Mouse (Mus musculus) intestine, embryonic 14.5 days (tissue): ENCODE measurements around the gene Tra2a. TPM values are rescaled to one million over a fixed set of nuclear protein-coding genes. Genes with fewer than 3 reads are reported as not detected.

Experiments
- ATAC-seq: fragments of 200-750 bp; cut with Nextera tagmentation; replicated peaks from 2 replicates; pipeline ENCODE4 v1.8.0; 2017; ENCODE audit warnings: low read depth, moderate number of reproducible peaks, moderate TSS enrichment, moderate library complexity; ENCODE audit not compliant: low FRiP score, low TSS enrichment
- DNase-seq: peaks from one replicate; pipeline ENCODE4 v3.0.0-alpha.2; 2018; ENCODE audit warnings: low spot score
- H3K27ac ChIP-seq: fragments of 300-500 bp; sonication (generic); 2 replicates; pipeline ENCODE4 v1.5.1; 2014; ENCODE audit warnings: low read depth, mild to moderate bottlenecking, control low read depth
- H3K27me3 ChIP-seq: fragments of 300-500 bp; sonication (generic); replicated peaks from 2 replicates; pipeline ENCODE4 v1.6.1; 2014; ENCODE audit warnings: low read length, control low read depth; ENCODE audit not compliant: control insufficient read depth, insufficient read depth
- H3K36me3 ChIP-seq: fragments of 300-500 bp; sonication (generic); 2 replicates; pipeline ENCODE4 v1.6.1; 2014; ENCODE audit warnings: low read length, control low read depth; ENCODE audit not compliant: control insufficient read depth, insufficient read depth
- H3K4me1 ChIP-seq: fragments of 300-500 bp; sonication (generic); replicated peaks from 2 replicates; pipeline ENCODE4 v1.6.1; 2014; ENCODE audit warnings: low read length, control low read depth, mixed read lengths; ENCODE audit not compliant: control insufficient read depth, insufficient read depth
- H3K4me2 ChIP-seq: fragments of 300-500 bp; sonication (generic); 2 replicates; pipeline ENCODE4 v1.6.1; 2014; ENCODE audit warnings: low read length
- H3K4me3 ChIP-seq: fragments of 300-500 bp; sonication (generic); 2 replicates; pipeline ENCODE4 v1.5.1; 2014; ENCODE audit warnings: low read depth, low read length, control low read depth, mixed read lengths
- H3K9ac ChIP-seq: fragments of 300-500 bp; sonication (generic); 2 replicates; pipeline ENCODE4 v1.6.1; 2014; ENCODE audit warnings: mild to moderate bottlenecking, low read length
- H3K9me3 ChIP-seq: fragments of 300-500 bp; sonication (generic); 2 replicates; pipeline ENCODE4 v1.6.1; 2016; ENCODE audit warnings: low read length, control low read depth; ENCODE audit not compliant: control insufficient read depth
- WGBS: fragments of 180-500 bp; shearing (Covaris S2); extraction: QIAGEN DNeasy Blood & Tissue Kit; methylation state at CpG from one replicate; pipeline ENCODE4 v1.1.7; 2014; 5-methylcytosine and 5-hydroxymethylcytosine counted together
- polyA plus RNA-seq: library from polyadenylated mRNA; unstranded; fragments of >200 nt; fragmentation: Nextera tagmentation; extraction: Ambion mirVana; gene quantifications from 2 replicates; pipeline ENCODE4 v1.2.1, GENCODE M21; 2014

Gene Tra2a
- polyA plus RNA-seq, 1 experiment from 2014 or later: 45.6 TPM

- no peaks in the 10 kb centered on the region; the same call in 1 of the 2 replicates for H3K4me1 ChIP-seq
- H3K4me2 ChIP-seq: no peak overlapping the region
- no peak overlapping the region for H3K9ac ChIP-seq
- no peaks in the 10 kb centered on the region for H3K9me3 ChIP-seq
- no peak overlapping the region for H3K4me3 ChIP-seq
- WGBS: 90% methylated on average over 8 of the region's 8 CpGs
- DNase-seq (no peak), ATAC-seq (no peak)
- no peaks in the 10 kb centered on the region for H3K27me3 ChIP-seq
- H3K27ac ChIP-seq: no peak overlapping the region
- H3K36me3 ChIP-seq: peaks cover 53% of the 10 kb centered on the region
Measured at GRCm38 (mm10) chr6:49252207-49252606, 11.6 kb downstream of the Tra2a start.

GRCm38 (mm10) chr6:49251199-49251598 is 12.6 kb downstream of the Tra2a start:
- peaks cover 63% of the 10 kb centered on the region for H3K36me3 ChIP-seq
- no peak for ATAC-seq
- no peaks in the 10 kb centered on the region for H3K9me3 ChIP-seq
- no peak for DNase-seq
- H3K4me2 ChIP-seq: no peak overlapping the region
- H3K27me3 ChIP-seq: no peaks in the 10 kb centered on the region
- H3K4me3 ChIP-seq: no peak overlapping the region
- no peak overlapping the region for H3K27ac ChIP-seq
- 97% methylated on average over 2 of the region's 2 CpGs for WGBS
- H3K4me1 ChIP-seq: no peaks in the 10 kb centered on the region; the same call in 1 of the 2 replicates
- no peak overlapping the region for H3K9ac ChIP-seq

DNA sequence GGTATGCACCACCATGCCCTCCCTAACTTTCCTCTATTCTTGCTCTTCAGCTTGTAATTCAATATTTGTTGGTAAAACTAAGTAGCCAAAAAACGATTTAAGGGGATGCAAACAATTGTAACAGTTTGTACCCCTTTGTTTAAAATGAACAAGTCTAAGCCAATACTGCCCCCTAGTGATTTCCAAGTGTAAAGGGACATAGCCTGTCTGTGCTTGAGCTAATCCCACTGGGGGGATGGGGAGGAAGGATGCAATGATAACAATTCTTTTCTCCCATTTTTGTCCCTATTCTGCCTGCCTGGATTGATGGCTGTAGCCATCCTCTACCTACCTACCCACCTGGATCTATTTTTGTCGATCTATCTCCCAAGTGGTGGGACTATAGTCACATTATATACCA is 16.6 kb downstream of the Tra2a start:
- Histone ChIP-seq H3K27ac (no peak overlapping the region), H3K4me3 (no peak overlapping the region), H3K4me2 (no peak overlapping the region), H3K36me3 (peaks cover 97% of the 10 kb centered on the region), H3K4me1 (no peaks in the 10 kb centered on the region), H3K9me3 (no peaks in the 10 kb centered on the region), H3K9ac (no peak overlapping the region), H3K27me3 (no peaks in the 10 kb centered on the region)
- no peak for ATAC-seq
- 61% methylated on average over 2 of the region's 2 CpGs for WGBS
- no peak for DNase-seq

DNA sequence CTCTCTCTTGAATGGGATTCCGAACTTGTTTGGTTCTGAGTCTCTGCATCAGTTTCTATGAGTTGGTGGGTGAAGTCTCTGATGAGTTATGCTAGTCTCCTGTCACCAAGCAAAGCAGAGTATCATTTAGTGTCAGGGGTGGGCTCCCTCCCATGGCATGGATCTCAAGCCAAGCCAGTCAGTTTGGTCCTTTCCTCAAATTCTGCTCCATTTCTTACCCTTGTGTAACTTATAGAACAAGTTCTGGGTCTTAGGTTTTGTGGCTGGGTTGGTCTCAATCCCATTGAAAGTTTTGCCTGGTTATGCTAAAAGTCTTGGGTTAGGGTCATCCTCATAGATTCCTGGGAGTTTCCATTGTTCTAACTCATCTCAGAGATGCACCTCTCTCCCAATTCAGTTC is 21.5 kb downstream of the Tra2a start:
- no peak overlapping the region for H3K27ac ChIP-seq
- H3K36me3 ChIP-seq: peaks cover 58% of the 10 kb centered on the region
- H3K9ac ChIP-seq: no peak overlapping the region
- H3K4me1 ChIP-seq: no peaks in the 10 kb centered on the region
- no peak overlapping the region for H3K4me2 ChIP-seq
- H3K9me3 ChIP-seq: no peaks in the 10 kb centered on the region
- WGBS: 89% methylated on average over 1 of the region's 1 CpGs
- no peaks in the 10 kb centered on the region for H3K27me3 ChIP-seq
- DNase-seq (no peak), ATAC-seq (no peak)
- H3K4me3 ChIP-seq: no peak overlapping the region

DNA sequence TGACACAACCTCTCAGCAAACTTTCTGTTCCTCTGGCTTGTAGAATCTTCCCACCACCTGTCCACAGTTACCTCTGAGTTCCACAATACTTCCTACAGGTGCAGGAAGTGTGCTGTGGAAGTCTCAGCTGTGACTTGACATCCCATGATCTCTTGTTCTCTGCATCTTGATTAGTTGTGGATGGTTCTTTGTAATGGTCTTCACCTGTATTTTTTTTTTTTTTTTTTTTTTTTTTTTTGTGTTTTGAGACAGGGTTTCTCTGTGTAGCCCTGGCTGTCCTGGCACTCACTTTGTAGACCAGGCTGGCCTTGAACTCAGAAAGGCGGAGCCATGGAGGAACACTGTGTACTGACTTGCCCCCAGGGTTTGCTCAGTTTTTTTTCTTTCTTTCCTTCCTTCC is 22.3 kb downstream of the Tra2a start:
- DNase-seq (no peak), ATAC-seq (no peak)
- no peak overlapping the region for H3K27ac ChIP-seq
- H3K27me3 ChIP-seq: no peaks in the 10 kb centered on the region
- no peak overlapping the region for H3K4me3 ChIP-seq
- H3K9me3 ChIP-seq: no peaks in the 10 kb centered on the region
- WGBS: 95% methylated on average over 1 of the region's 1 CpGs
- no peak overlapping the region for H3K9ac ChIP-seq
- H3K4me2 ChIP-seq: no peak overlapping the region
- H3K4me1 ChIP-seq: no peaks in the 10 kb centered on the region
- peaks cover 50% of the 10 kb centered on the region for H3K36me3 ChIP-seq

DNA sequence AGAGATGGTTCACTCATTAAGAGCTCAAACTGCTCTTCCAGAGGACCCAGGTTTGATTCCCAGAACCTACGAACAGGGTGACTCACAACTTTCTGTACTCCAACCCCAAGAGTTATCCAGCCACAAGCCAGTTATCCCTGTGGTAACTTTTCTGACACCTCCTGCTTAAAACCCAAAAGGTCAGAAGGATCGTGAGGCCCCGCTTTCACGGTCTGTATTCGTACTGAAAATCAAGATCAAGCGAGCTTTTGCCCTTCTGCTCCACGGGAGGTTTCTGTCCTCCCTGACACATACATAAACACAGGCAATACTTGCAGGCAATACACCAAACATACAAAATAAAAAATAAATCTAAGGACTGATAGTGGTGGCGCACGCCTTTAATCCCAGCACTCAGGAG is 27.5 kb downstream of the Tra2a start:
- ATAC-seq (peak; percentile 100), DNase-seq (peak; percentile 99)
- Histone ChIP-seq H3K4me3 (no peak overlapping the region), H3K9ac (no peak overlapping the region), H3K9me3 (no peaks in the 10 kb centered on the region), H3K4me1 (no peaks in the 10 kb centered on the region), H3K36me3 (peaks cover 2% of the 10 kb centered on the region), H3K27me3 (no peaks in the 10 kb centered on the region), H3K4me2 (no peak overlapping the region), H3K27ac (no peak overlapping the region)
- 54% methylated on average over 9 of the region's 9 CpGs for WGBS

DNA sequence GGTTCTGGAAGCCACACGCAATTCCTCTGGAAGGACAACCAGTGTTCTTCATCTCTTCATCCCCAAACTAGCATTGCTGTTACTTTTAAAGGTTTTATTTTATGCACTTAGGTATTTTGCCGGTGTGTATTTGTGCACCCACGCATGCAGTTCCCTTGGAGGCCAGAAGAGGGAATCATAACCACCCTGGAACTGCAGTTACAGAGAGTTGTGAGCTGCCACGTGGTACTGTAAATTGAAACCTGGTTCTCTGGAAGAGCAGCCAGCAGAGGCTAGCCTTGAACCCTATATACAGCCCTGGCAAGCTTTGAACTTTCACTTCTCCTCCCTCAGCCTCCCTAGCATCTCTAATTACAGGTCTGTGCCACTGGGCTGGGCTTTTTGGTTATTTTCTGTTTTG is 30.5 kb downstream of the Tra2a start:
- H3K4me2 ChIP-seq: no peak overlapping the region
- H3K9me3 ChIP-seq: no peaks in the 10 kb centered on the region
- H3K27me3 ChIP-seq: no peaks in the 10 kb centered on the region
- H3K36me3 ChIP-seq: no peaks in the 10 kb centered on the region
- no peak for ATAC-seq
- 58% methylated on average over 4 of the region's 4 CpGs for WGBS
- no peak overlapping the region for H3K9ac ChIP-seq
- H3K27ac ChIP-seq: no peak overlapping the region
- no peak for DNase-seq
- no peaks in the 10 kb centered on the region for H3K4me1 ChIP-seq
- no peak overlapping the region for H3K4me3 ChIP-seq

DNA sequence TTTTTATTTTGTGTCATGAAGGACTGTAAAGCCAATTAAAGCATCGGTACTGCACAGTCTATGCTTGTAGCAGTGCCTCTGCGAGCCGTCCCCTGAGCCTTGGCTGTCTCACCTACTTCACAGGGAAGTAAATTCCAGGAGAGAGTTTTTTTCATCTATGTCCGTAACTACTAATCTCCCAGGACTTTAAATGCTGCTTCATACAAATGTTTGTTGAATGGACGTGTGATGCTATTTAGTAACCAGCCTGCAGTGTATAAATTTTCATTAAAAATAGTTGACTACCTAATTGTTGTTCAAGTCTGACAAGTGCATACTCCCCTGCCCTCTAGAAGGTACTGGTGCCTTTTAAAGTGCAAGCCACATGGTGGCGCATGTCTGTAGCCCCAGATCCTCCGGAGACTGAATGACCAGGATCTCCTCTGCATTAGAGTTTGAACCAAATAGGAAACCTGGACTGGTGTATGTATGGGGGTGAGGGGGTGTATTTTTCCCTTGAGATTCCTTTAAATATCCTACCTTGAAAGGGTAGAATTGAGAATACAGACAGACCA is 35.6 kb downstream of the Tra2a start:
- H3K9me3 ChIP-seq: no peaks in the 10 kb centered on the region
- H3K4me1 ChIP-seq: peaks cover 5% of the 10 kb centered on the region
- ATAC-seq (no peak), DNase-seq (peak; percentile 62)
- H3K27ac ChIP-seq: no peak overlapping the region
- H3K36me3 ChIP-seq: no peaks in the 10 kb centered on the region
- no peak overlapping the region for H3K4me3 ChIP-seq
- H3K4me2 ChIP-seq: no peak overlapping the region
- no peaks in the 10 kb centered on the region for H3K27me3 ChIP-seq
- WGBS: 9% methylated on average over 7 of the region's 7 CpGs
- no peak overlapping the region for H3K9ac ChIP-seq

- WGBS: 7% methylated on average over 15 of the region's 15 CpGs
- Histone ChIP-seq H3K27ac (no peak overlapping the region), H3K27me3 (no peaks in the 10 kb centered on the region), H3K4me2 (peak overlapping the region; percentile 18; the same call in 1 of the 2 replicates), H3K9me3 (no peaks in the 10 kb centered on the region), H3K4me1 (peaks cover 5% of the 10 kb centered on the region), H3K9ac (no peak overlapping the region), H3K4me3 (no peak overlapping the region), H3K36me3 (no peaks in the 10 kb centered on the region)
- ATAC-seq: no peak
- peak; percentile 74 for DNase-seq
Measured at GRCm38 (mm10) chr6:49227184-49227735, 36.6 kb downstream of the Tra2a start.
